Mouse (Mus musculus) urinary bladder, adult 18-20 months (tissue): Measurements from ENCODE around the gene Mageh1.
"Not testable (repeated sequence)": the region's sequence is repeated elsewhere in the genome, so short reads cannot be mapped to it uniquely, and the experiment has no call there.

ENCODE experiments used
- DNase-seq, 2 experiments: peaks; one replicate each; pipeline ENCODE4 v3.0.0; 2022; ENCODE audit warnings: low spot score in 2 of 2, mixed read lengths in 2 of 2

Mageh1 gene

GRCm38 (mm10) chrX:153037087-153037971, at the start of gene Mageh1:
Mageh1 (minus strand) TSS chrX:153037575.
- peak; percentile 52 to 70 for DNase-seq

DNA sequence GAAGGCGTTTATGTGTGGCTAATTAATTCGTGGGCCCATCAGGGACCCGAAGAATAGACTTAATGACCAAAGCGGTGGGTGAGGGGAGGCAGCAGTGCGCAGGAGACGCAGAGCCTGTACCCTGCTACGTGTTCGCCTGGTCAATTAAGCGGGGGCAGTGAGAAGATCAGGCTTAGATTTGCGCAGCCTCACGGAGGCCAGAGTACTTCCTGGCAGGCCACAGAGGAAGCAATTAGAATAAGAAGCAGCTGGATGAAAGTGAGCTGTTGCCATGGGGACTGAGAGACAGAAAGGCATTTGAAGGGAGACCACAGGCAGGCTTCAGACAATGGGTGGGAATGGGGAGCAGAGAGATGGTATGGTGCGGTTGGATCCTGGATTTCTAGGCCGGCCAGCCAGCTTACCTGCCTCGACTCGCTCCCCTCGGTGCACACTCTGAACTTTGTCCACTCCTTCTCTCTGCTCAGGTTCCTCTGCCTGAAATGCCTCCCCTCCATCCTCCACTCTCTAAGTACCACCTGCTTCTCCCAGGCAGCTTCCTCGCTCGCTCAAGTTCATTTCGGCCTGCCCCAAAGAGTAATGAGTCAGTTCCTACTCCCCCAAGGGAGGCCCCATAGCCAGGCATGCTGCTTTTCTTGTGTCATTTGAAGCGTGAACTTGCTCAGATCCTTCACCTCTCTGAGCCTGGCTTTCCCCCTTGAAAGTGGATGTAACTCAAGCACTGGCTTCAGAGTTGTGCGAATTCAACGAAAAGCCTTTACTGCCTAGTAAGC, 783 bp upstream of the Mageh1 start:
- not testable (repeated sequence) for DNase-seq

- DNase-seq = not testable (repeated sequence)
These were observed 5.8 kb downstream of the Mageh1 start for GRCm38 (mm10) chrX:153031547-153031946.

DNA sequence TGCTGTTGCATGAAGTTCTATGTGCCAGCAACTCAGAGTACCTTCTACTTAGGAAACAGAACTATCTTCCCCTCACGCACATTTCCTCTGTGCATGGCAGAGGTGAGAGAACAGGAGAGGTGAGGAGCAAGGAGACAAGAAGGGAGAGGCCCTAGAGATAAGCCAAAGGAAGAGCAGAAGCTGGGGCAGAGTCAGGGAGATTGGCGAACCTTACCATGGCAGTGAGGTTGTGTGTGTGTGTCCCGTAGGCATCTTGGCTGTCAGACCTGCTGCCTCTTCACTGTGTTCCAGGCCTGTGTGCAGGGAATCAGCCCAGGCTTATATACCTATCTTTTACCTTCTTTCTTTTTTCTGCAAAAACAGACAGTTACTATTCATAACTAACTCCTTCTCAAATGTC, 11.7 kb downstream of the Mageh1 start:
- not testable (repeated sequence) for DNase-seq

DNA sequence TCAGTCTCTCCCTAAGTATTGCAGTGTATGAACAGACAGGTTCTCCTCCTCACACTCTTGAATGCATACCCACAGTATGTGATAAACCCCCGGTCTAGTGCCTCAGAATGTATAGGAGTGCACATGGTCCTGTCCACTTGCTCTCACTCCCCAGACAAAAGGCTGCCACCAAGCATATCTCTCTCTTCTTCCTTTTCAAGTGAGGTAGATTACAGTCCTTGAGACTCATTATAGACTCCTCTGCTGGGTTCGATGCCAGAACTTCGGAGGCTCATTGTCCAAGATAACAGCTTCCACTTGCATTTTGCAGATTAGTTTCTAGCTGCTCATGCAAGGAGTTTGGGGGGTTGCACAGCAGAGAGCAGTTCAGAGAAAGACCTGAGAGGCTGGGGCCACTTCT, 12.1 kb downstream of the Mageh1 start:
- DNase-seq = not testable (repeated sequence)

DNA sequence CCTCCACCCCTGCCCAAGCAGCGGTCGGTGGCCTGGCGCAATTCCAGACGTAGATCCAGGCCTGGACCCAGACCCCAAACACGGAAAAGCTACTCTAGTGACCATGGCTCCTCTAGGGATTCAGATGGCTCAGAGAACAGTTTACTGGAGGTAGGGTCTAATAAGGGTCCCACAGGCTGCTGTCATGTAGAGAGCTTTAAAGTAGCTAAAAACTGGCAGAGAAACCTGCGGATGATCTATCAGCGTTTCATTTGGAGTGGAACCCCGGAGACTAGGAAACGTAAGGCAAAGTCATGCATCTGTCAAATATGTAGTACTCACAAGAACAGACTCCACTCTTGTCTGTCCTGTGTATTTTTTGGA, 29.7 kb downstream of the Mageh1 start:
- no peak for DNase-seq

GRCm38 (mm10) chrX:153007021-153007684, 30.2 kb downstream of the Mageh1 start:
- peak; percentile 20 to 38 for DNase-seq

DNA sequence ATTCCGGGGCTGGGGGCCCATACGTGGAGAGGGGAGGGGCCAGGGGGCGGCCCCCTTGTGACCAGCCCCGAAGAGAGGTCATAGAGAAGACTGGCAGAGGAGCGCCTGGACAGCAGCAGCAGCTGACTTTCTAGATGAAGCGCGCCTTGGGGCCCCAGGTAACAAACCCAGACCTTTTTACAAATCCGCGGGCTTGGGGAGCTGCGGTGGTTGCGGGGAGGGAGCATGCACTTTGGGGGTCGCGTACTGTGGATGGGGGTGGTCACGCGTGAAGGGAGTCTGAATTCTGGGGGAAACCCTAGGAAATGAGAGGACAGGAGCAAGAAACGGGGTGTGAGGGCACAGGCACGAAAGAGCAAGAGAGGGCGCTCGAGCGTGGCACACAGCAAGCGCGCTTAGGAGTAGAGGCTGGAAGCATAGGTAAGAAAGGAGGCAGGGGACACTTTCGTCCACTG, 31.0 kb downstream of the Mageh1 start, which contains the start of gene Usp51:
Gene Usp51, plus strand, starts transcription at position 83 of the 455 bp plus-strand sequence.
- DNase-seq = peak; percentile 3 to 21

DNA sequence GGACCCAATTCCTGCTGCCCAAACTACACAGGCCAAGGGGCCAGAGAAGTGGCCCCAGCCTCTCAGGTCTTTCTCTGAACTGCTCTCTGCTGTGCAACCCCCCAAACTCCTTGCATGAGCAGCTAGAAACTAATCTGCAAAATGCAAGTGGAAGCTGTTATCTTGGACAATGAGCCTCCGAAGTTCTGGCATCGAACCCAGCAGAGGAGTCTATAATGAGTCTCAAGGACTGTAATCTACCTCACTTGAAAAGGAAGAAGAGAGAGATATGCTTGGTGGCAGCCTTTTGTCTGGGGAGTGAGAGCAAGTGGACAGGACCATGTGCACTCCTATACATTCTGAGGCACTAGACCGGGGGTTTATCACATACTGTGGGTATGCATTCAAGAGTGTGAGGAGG, 41.3 kb downstream of the Mageh1 start:
- not testable (repeated sequence) for DNase-seq

GRCm38 (mm10) chrX:152989852-152990251, 47.5 kb downstream of the Mageh1 start:
- not testable (repeated sequence) for DNase-seq
